Comparison of ENCODE assay signal across 17 mouse cellular contexts in the genomic region with DNA sequence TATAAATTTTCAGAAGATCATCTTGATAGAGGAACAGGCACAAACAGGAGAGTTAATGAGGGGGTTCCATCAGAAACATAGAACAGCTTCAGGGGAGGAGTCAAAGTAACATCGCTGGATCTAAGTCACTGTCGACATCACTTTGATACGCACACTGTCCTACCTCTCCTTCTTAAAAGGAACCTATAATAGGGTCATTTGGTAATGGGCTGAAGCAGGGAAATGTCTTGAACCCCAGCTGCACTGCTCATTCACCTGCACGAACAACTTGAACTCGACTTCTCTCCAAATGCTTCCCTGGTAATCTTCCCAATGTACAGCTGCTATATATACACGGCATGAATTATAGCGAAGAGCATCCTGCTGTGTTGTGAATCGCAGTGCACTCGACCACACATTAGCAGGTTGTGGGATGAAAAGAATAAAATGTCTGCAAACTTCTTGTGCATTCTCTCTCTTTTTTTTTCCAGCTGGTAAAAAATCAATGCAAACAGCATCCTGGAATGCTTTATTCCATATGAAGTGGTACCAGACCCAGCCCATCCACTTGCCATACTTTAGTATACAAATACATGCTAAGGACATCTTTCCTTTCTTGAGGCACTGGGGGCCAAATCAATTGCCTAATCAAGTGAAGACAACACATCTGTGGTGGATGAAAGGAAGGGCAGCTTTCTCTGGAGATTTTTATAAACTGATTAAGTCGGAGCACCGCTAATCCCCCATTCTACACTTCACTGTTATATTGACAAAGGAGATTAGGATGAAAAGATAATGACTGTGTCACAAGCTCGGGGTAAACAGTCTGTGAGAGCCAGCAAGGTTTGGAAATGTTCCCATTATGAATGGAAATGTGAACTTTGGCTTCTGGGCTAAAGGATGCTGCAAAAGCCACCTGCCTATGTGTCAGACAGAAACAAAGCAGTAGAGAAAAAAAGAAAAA.
DNase-seq lines count a peak whose midpoint lies in the region; ATAC-seq lines count a peak whose summit lies in the region.
"Had no signal": no experiment of that assay in that cellular context is flagged by ENCODE, and none has a peak within 500 bp of the region (broad histone marks: within the 10 kb centered on the region; RNA-seq: fewer than 3 reads in every experiment).

No protein-coding gene starts in this region.

- H3K27me3 ChIP-seq in hindbrain, embryonic 14.5 days (ENCODE audit: control insufficient read depth, insufficient read depth, low read length): no peaks in the 10 kb centered on the region
- H3K27me3 ChIP-seq in hindbrain, embryonic 12.5 days: no peaks in the 10 kb centered on the region
- H3K27me3 ChIP-seq in forebrain, embryonic 14.5 days (replicated peaks; ENCODE audit: control insufficient read depth, insufficient read depth, low read length): no peaks in the 10 kb centered on the region
- peaks cover 39% of the 10 kb centered on the region for H3K27me3 ChIP-seq in midbrain, embryonic 12.5 days
- H3K27me3 ChIP-seq: liver, embryonic 13.5 days had no signal

- H3K27ac ChIP-seq in hindbrain, embryonic 14.5 days: no peak overlapping the region
- no peak overlapping the region for H3K27ac ChIP-seq in hindbrain, embryonic 12.5 days
- H3K27ac ChIP-seq in forebrain, embryonic 14.5 days (ENCODE audit: low read depth, low read length): no peak overlapping the region
- H3K27ac ChIP-seq in midbrain, embryonic 12.5 days (replicated peaks): no peak overlapping the region
- H3K27ac ChIP-seq: heart, embryonic 10.5 days; liver, embryonic 13.5 days had no signal

- no peaks in the 10 kb centered on the region for H3K9me3 ChIP-seq in hindbrain, embryonic 14.5 days (ENCODE audit: control insufficient read depth, low read length)
- H3K9me3 ChIP-seq in hindbrain, embryonic 12.5 days (replicated peaks): no peaks in the 10 kb centered on the region
- H3K9me3 ChIP-seq in forebrain, embryonic 14.5 days (replicated peaks; ENCODE audit: control insufficient read depth, low read length): no peaks in the 10 kb centered on the region
- no peaks in the 10 kb centered on the region for H3K9me3 ChIP-seq in midbrain, embryonic 12.5 days
- H3K9me3 ChIP-seq: heart, embryonic 10.5 days; liver, embryonic 13.5 days had no signal

- DNase-seq in hindbrain, embryonic 14.5 days (ENCODE audit: low spot score): no peak
- peak; percentile 59 for DNase-seq in forebrain, embryonic 14.5 days (ENCODE audit: low spot score)
- DNase-seq in retina, postnatal 1 day: peak; percentile 76
- DNase-seq in frontal cortex, postnatal 14 days (ENCODE audit: low spot score in 2 of 2): no peak
- DNase-seq in gastrocnemius, adult 8-10 months (ENCODE audit: low spot score in 2 of 2): no peak
- DNase-seq: adrenal gland, postnatal 10 days; cerebellum, postnatal 10 days; kidney, postnatal 36 days; liver, embryonic 13.5 days; lung, embryonic 14.5 days; lung, postnatal 36 days; right cerebral cortex, postnatal 4 days; thymus, adult 2 months had no signal

- H3K4me2 ChIP-seq in hindbrain, embryonic 14.5 days (replicated peaks): no peak overlapping the region
- no peak overlapping the region for H3K4me2 ChIP-seq in hindbrain, embryonic 12.5 days (replicated peaks)
- no peak overlapping the region for H3K4me2 ChIP-seq in forebrain, embryonic 14.5 days (ENCODE audit: low read length)
- peak overlapping the region; percentile 27 for H3K4me2 ChIP-seq in midbrain, embryonic 12.5 days (replicated peaks)
- H3K4me2 ChIP-seq: liver, embryonic 13.5 days; lung, embryonic 14.5 days had no signal

- no peaks in the 10 kb centered on the region for H3K36me3 ChIP-seq in hindbrain, embryonic 14.5 days (replicated peaks; ENCODE audit: control insufficient read depth, insufficient read depth)
- H3K36me3 ChIP-seq in hindbrain, embryonic 12.5 days: no peaks in the 10 kb centered on the region
- no peaks in the 10 kb centered on the region for H3K36me3 ChIP-seq in forebrain, embryonic 14.5 days (ENCODE audit: control insufficient read depth, insufficient read depth, low read length)
- no peaks in the 10 kb centered on the region for H3K36me3 ChIP-seq in midbrain, embryonic 12.5 days
- H3K36me3 ChIP-seq: heart, embryonic 10.5 days; liver, embryonic 13.5 days had no signal

- ATAC-seq in hindbrain, embryonic 14.5 days (ENCODE audit: low FRiP score): 0 out of 2 replicates have a peak, but pooled peaks have one; percentile 31
- ATAC-seq in hindbrain, embryonic 12.5 days (ENCODE audit: low FRiP score): no peak
- peak; percentile 72 for ATAC-seq in forebrain, embryonic 14.5 days
- peak; percentile 78 for ATAC-seq in midbrain, embryonic 12.5 days (ENCODE audit: low FRiP score, low read depth)
- ATAC-seq: intestine, embryonic 16.5 days had no signal

- no peak overlapping the region for H3K9ac ChIP-seq in hindbrain, embryonic 14.5 days
- no peak overlapping the region for H3K9ac ChIP-seq in hindbrain, embryonic 12.5 days
- no peak overlapping the region for H3K9ac ChIP-seq in forebrain, embryonic 14.5 days (ENCODE audit: low read length)
- no peak overlapping the region for H3K9ac ChIP-seq in midbrain, embryonic 12.5 days (replicated peaks)
- H3K9ac ChIP-seq: liver, embryonic 13.5 days; lung, embryonic 14.5 days had no signal

- H3K4me1 ChIP-seq in hindbrain, embryonic 14.5 days (replicated peaks; ENCODE audit: control insufficient read depth, insufficient read depth, low read length): no peaks in the 10 kb centered on the region
- H3K4me1 ChIP-seq in hindbrain, embryonic 12.5 days: 0 out of 2 replicates have a peak, but pooled peaks cover 2% of the 10 kb centered on the region
- H3K4me1 ChIP-seq in forebrain, embryonic 14.5 days (ENCODE audit: control insufficient read depth, insufficient read depth, low read length): peaks cover 14% of the 10 kb centered on the region
- peaks cover 20% of the 10 kb centered on the region for H3K4me1 ChIP-seq in midbrain, embryonic 12.5 days
- H3K4me1 ChIP-seq: heart, embryonic 10.5 days; liver, embryonic 13.5 days had no signal

- WGBS in hindbrain, embryonic 14.5 days: 48% methylated on average over 12 of the region's 12 CpGs
- 62% methylated on average over 12 of the region's 12 CpGs for WGBS in hindbrain, embryonic 12.5 days
- 15% methylated on average over 12 of the region's 12 CpGs for WGBS in forebrain, embryonic 14.5 days
- WGBS in midbrain, embryonic 12.5 days: 16% methylated on average over 12 of the region's 12 CpGs

- H3K4me3 ChIP-seq in hindbrain, embryonic 14.5 days (replicated peaks; ENCODE audit: low read length): no peak overlapping the region
- H3K4me3 ChIP-seq in hindbrain, embryonic 12.5 days: no peak overlapping the region
- H3K4me3 ChIP-seq in forebrain, embryonic 14.5 days (ENCODE audit: low read depth, low read length): no peak overlapping the region
- H3K4me3 ChIP-seq in midbrain, embryonic 12.5 days: no peak overlapping the region
- H3K4me3 ChIP-seq: heart, embryonic 10.5 days; liver, embryonic 13.5 days had no signal

Comparison
In these comparisons a context has a peak if more than half of its experiments do, and no peak if none do; other contexts are left out.
1. DNase-seq: peak in forebrain, embryonic 14.5 days (single experiment) and retina, postnatal 1 day (single experiment); none in hindbrain, embryonic 14.5 days (single experiment), frontal cortex, postnatal 14 days (0 of 2) and gastrocnemius, adult 8-10 months (0 of 2).